Mouse (Mus musculus) G1E (cell line): ENCODE data around the gene Noct. TPM values are rescaled to one million over a fixed set of nuclear protein-coding genes. Genes with fewer than 3 reads are reported as not detected.
"Not testable (repeated sequence)": the region's sequence is repeated elsewhere in the genome, so short reads cannot be mapped to it uniquely, and the experiment has no call there.

Experiments used
- ATAC-seq: 2 replicates; pipeline ENCODE4 v1.8.0; 2016; ENCODE audit warnings: mild to moderate bottlenecking; ENCODE audit not compliant: insufficient number of reproducible peaks, poor library complexity, low FRiP score, severe bottlenecking; ENCODE audit errors: extremely low read depth
- DNase-seq: peaks from one replicate; pipeline ENCODE4 v3.0.0; 2012; ENCODE audit warnings: low spot score
- H3K27me3 ChIP-seq: 2 replicates; pipeline ENCODE4 v1.6.1; 2012; ENCODE audit warnings: mild to moderate bottlenecking, low read length, inconsistent platforms; ENCODE audit not compliant: insufficient read depth
- H3K36me3 ChIP-seq: replicated peaks from 2 replicates; pipeline ENCODE3; 2012; ENCODE audit warnings: mild to moderate bottlenecking, inconsistent platforms
- H3K4me1 ChIP-seq: 2 replicates; pipeline ENCODE4 v1.6.1; 2012; ENCODE audit warnings: low read depth, low read length, inconsistent platforms, mixed read lengths; ENCODE audit not compliant: insufficient read depth
- H3K4me3 ChIP-seq: 2 replicates; pipeline ENCODE4 v1.5.1; 2012; ENCODE audit warnings: low read depth, mild to moderate bottlenecking, inconsistent platforms, low read length, moderate library complexity, mixed read lengths
- H3K9me3 ChIP-seq: replicated peaks from 2 replicates; pipeline ENCODE4 v1.6.1; 2012; ENCODE audit warnings: inconsistent platforms
- CTCF ChIP-seq: IDR thresholded peaks from 2 replicates; pipeline ENCODE4 v1.5.1; 2012; ENCODE audit warnings: low read depth, low read length, inconsistent platforms, mixed read lengths
- GATA1 ChIP-seq: IDR thresholded peaks from 2 replicates; pipeline ENCODE4 v1.6.1; 2012; ENCODE audit warnings: borderline replicate concordance, low read length, inconsistent platforms, mixed read lengths
- GATA2 ChIP-seq: IDR thresholded peaks from 2 replicates; pipeline ENCODE4 v1.6.1; 2012; ENCODE audit warnings: low read depth, low read length, inconsistent platforms, borderline replicate concordance
- POLR2AphosphoS5 ChIP-seq: IDR thresholded peaks from 2 replicates; pipeline ENCODE4 v1.6.1; 2012; ENCODE audit warnings: low read depth, low read length, inconsistent platforms; ENCODE audit not compliant: insufficient replicate concordance
- TAL1 ChIP-seq: conservative IDR thresholded peaks from 2 replicates; pipeline ENCODE4 v1.6.1; 2012; ENCODE audit warnings: low read depth, low read length, inconsistent platforms, mixed read lengths
- polyA plus RNA-seq: library from polyadenylated mRNA; stranded (reverse); fragments of >175 nt; gene quantifications from 2 replicates; pipeline ENCODE4 v1.2.3, GENCODE M21; 2012
- total RNA-seq, 2 experiments: library from RNA; stranded (forward) in 1 of 2; stranded (reverse) in 1 of 2; fragments of 200-1000 nt in 1 of 2; fragments of >200 nt in 1 of 2; fragmentation: Nextera tagmentation in 1 of 2; gene quantifications; 2 replicates each; pipeline ENCODE4 v1.2.3; 2014 to 2017

Gene Noct
- total RNA-seq (2014; fragmentation: Nextera tagmentation): 24.4 and 27.5 TPM in 2 replicates
- total RNA-seq (2017): 11.4 and 11.7 TPM in 2 replicates
- 18.5 and 25.3 TPM in 2 replicates for polyA plus RNA-seq

DNA sequence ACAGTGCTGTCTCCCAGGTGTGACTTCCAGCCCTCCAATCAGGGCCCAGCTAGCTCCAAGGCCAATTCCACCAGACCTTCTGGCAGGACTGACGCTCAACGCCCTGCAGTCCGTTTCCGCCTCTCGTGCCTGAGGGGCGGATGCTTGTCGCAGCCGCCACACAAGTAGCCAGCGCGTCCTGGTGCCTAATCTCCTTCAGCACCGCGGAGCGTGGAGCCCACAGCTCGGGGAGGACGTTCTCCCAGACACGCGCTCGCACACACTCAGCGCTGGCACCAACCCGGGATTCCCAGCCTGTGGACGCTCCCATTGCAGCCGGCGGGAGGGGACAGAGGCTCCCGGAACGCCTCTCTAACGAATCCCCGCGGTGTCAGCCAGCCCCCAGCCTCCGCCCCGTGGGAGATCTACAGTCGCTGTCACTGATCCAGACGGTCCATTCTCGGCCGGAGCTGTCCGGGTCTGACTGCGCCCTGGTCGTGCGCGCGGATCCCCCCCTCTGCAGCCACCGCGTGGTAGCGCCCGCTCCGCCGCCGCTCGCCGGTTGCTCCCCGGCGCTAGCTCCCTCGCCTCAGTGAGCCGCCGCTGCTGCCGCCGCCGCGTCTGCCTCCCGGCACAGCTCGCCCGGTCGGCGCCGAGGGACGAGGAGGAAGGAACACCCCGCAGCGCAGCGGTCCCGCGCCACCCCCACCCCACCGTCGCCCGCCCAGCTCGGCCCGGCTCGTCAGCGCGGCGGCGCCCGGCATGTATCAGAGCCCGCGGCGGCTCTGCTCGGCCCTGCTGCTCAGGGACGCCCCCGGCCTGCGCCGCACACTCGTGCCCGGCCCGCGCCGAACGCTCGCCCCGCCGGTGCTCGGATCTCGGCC, at the start of gene Noct:
Noct (plus strand) TSS at position 85 of the 863 bp plus-strand sequence.
- peak within 1 kb of the TSS; percentile 92 for H3K4me3 ChIP-seq
- peaks cover 20% of the 10 kb centered on the region for H3K36me3 ChIP-seq
- TF ChIP-seq CTCF: no peak
- no peak for TF ChIP-seq TAL1
- TF ChIP-seq POLR2AphosphoS5: peak; percentile 72; the same call in 1 of the 2 replicates
- ATAC-seq (peak; percentile 85), DNase-seq (peak; percentile 84)
- peaks cover 13% of the 10 kb centered on the region; the same call in 1 of the 2 replicates for H3K27me3 ChIP-seq
- H3K9me3 ChIP-seq: no peaks in the 10 kb centered on the region
- peaks cover 52% of the 10 kb centered on the region for H3K4me1 ChIP-seq

DNA sequence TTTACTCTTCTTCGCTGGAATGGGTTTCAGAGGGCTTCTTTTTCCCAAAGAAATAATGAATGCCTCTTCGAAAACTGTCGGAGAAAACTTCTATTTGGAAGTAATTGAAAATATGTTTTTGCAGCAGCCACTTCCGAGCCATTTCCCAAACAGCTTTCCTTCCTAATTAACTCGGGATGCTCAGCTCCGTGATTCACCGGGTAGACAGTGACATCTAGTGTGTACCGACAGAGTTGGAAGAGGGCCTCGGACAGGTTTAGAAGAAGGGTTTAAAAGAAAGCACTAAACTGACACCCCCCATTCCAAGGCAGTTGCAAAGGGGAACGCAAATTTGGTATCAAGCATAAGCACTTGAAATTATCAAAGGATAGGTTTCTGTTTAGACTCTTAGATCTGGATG, 46.1 kb upstream of the Noct start:
- ATAC-seq: no peak
- TF ChIP-seq TAL1 (no peak), GATA2 (no peak), CTCF (no peak), GATA1 (no peak), POLR2AphosphoS5 (no peak)
- no peaks in the 10 kb centered on the region; the same call in 1 of the 2 replicates for H3K27me3 ChIP-seq
- H3K4me3 ChIP-seq: no peak overlapping the region
- no peak for DNase-seq
- no peaks in the 10 kb centered on the region for H3K9me3 ChIP-seq
- H3K36me3 ChIP-seq: no peaks in the 10 kb centered on the region
- H3K4me1 ChIP-seq: no peaks in the 10 kb centered on the region

DNA sequence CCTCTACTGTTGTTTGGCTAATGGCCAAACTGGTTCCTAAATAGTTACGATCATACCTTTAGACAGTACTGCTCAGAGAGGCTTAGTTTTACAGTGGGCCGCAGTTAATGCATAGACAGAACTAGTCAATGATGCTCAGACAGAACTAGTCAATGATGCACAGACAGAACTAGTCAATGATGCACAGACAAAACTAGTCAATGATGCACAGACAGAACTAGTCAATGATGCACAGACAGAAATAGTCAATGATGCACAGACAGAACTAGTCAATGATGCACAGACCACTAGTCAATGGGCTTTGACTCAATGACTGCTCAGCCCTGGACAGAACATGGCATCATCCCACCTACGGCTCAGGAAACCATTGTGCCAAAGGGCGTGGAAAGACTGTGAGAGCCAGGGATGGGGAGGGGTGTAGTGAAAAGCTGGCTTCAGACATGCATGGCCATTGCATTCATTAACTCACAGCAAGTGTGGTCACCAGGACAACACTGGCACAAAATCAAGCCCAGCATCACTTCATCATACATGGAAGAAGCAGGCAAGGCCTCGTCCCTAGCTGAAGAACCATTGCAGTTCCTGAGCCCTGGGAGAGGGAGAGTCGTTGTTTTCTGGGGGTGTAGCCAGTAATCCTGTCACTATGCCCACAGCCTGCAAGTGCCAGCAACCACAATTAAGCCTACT, 44.6 kb upstream of the Noct start:
- no peak for TF ChIP-seq GATA2
- no peaks in the 10 kb centered on the region for H3K36me3 ChIP-seq
- DNase-seq (no peak), ATAC-seq (no peak)
- H3K9me3 ChIP-seq: no peaks in the 10 kb centered on the region
- H3K4me1 ChIP-seq: no peaks in the 10 kb centered on the region
- H3K27me3 ChIP-seq: no peaks in the 10 kb centered on the region; the same call in 1 of the 2 replicates
- H3K4me3 ChIP-seq: no peak overlapping the region

DNA sequence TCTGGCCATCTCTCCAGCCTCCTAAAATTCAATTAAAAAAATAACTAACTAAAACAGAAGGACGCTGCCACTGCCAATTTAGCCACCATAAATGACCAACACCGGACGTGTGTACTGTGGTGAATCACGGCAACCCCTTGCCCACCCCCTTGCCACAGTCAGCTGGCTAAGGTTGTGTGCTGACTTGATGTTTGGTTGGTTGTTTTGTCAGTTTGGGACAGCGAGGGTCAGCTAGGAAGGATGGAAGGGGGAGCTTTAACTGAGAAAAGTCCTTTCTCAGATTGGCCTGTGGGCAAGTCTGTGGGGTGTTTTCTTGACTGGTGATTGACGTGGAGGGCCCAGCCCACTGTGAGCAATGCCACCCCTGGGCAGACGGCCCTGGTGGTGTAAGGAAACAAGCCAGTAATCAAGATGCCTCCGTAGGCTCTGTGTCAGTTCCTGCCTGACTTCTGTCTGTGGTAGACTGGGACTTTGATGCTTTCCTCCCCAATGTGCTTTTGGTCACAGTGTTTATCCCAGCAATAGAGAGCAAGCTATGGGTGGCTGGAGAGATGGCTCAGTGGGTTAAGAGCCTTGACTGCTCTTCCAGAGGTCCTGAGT, 43.8 kb upstream of the Noct start:
- H3K27me3 ChIP-seq: no peaks in the 10 kb centered on the region; the same call in 1 of the 2 replicates
- DNase-seq (no peak), ATAC-seq (no peak)
- TF ChIP-seq POLR2AphosphoS5 (no peak), CTCF (no peak), GATA1 (no peak), GATA2 (no peak), TAL1 (no peak)
- no peaks in the 10 kb centered on the region for H3K36me3 ChIP-seq
- no peaks in the 10 kb centered on the region for H3K4me1 ChIP-seq
- H3K4me3 ChIP-seq: no peak overlapping the region
- H3K9me3 ChIP-seq: no peaks in the 10 kb centered on the region

DNA sequence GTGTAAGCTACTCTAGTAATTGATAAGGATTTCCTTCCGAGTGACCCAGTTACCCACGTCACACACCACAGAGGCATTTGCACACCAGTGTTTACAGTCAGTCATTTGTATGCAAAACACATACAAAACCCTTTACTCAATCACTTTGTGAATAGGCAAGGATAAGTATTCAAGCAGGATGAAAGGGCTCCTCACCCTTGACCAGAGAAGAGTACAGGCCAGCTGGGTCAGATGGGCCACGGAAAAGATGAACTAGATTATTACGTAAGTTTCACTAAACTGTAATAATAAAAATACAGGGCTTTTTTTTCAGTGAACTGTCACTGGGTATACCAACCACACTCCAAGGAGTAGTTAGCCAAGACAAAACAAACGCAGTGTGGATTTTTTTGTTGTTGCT, 41.8 kb upstream of the Noct start:
- TF ChIP-seq POLR2AphosphoS5: no peak
- peaks cover 4% of the 10 kb centered on the region; the same call in 1 of the 2 replicates for H3K27me3 ChIP-seq
- H3K36me3 ChIP-seq: no peaks in the 10 kb centered on the region
- ATAC-seq: no peak
- DNase-seq: no peak
- no peaks in the 10 kb centered on the region for H3K9me3 ChIP-seq
- no peak overlapping the region for H3K4me3 ChIP-seq
- no peaks in the 10 kb centered on the region for H3K4me1 ChIP-seq

DNA sequence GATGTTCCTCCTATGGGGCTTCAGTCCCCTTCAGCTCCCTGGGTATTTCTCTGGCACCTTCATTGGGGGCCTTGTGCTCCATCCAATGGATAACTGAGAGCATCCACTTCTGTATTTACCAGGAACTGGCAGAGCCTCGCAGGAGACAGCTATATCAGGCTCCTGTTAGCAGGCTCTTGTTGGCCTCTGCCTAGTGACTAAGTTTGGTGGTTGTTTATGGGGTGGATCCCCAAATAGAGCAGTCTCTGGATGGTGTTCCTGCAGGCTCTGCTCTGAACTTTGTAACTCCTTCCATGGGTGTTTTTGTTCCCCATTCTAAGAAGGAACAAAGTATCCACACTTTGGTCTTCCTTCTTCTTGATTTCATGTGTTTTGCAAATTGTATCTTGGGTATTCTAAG, 40.7 kb upstream of the Noct start:
- H3K9me3 ChIP-seq, ATAC-seq, DNase-seq, H3K4me3 ChIP-seq, H3K27me3 ChIP-seq, H3K36me3 ChIP-seq, H3K4me1 ChIP-seq: not testable (repeated sequence)

DNA sequence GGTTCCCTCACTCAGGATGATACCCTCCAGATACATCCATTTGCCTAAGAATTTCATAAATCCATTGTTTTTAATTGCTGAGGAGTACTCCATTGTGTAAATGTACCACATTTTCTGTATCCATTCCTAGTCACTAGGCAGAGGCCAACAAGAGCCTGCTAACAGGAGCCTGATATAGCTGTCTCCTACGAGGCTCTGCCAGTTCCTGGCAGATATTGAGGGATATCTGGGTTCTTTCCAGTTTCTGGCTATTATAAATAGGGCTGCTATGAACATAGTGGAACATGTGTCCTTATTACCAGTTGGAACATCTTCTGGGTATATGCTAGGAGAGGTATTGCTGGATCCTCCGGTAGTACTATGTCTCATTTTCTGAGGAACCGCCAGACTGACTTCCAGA, 40.3 kb upstream of the Noct start:
- not testable (repeated sequence) for H3K4me1 ChIP-seq, H3K36me3 ChIP-seq, H3K27me3 ChIP-seq, H3K4me3 ChIP-seq, H3K9me3 ChIP-seq, ATAC-seq, DNase-seq
